Mouse (Mus musculus) forebrain, embryonic 14.5 days (tissue): ENCODE data around the gene Acin1. TPM values are rescaled to one million over a fixed set of nuclear protein-coding genes. Genes with fewer than 3 reads are reported as not detected.

Source experiments
- microRNA counts: library from miRNA; unstranded; fragments of <30 nt; microRNA quantifications from one replicate; lab custom pipeline; 2016
- microRNA-seq: library from miRNA; unstranded; fragments of <30 nt; microRNA quantifications from one replicate; pipeline ENCODE4, GENCODE M21; 2016
- polyA plus RNA-seq: library from polyadenylated mRNA; unstranded; fragments of >200 nt; fragmentation: Nextera tagmentation; extraction: Ambion mirVana; gene quantifications from 2 replicates; pipeline ENCODE4 v1.2.1, GENCODE M21; 2014

The Acin1 gene
- polyA plus RNA-seq, 1 experiment from 2014 or later, result 121 TPM

MicroRNAs encoded within 50 kb of the gene (microRNA counts, 519-probe panel; counts per million panel counts)
- not detected for microRNA mmu-miR-686 (lab: Ali Mortazavi, UCI)

Small RNAs within 50 kb of the gene (microRNA-seq; reads per million reads assigned to microRNA genes)
- gene Mir686 (not detected), gene Mir6948 (0.53 reads per million)

Other genes with a start within 250 kb of the Acin1 start
- 19.2 and 21.0 TPM in 2 replicates for gene Lrp10, start 222.8 kb downstream of the Acin1 start, polyA plus RNA-seq
- 19.6 and 26.4 TPM in 2 replicates for gene Rem2, start 210.8 kb downstream of the Acin1 start, polyA plus RNA-seq
- gene Prmt5, start 169.4 kb downstream of the Acin1 start, polyA plus RNA-seq, result 98.5 and 103 TPM in 2 replicates
- gene Haus4, start 132.3 kb downstream of the Acin1 start, polyA plus RNA-seq, result 24.9 and 27.3 TPM in 2 replicates
- gene Ajuba, start 109.4 kb downstream of the Acin1 start, polyA plus RNA-seq, result 3.4 and 4.0 TPM in 2 replicates
- gene 4931414P19Rik, start 80.9 kb downstream of the Acin1 start, polyA plus RNA-seq, result 6.3 and 8.7 TPM in 2 replicates
- gene Psmb5, start 68.9 kb downstream of the Acin1 start, polyA plus RNA-seq, result 506 and 542 TPM in 2 replicates
- gene Psmb11, start 65.5 kb downstream of the Acin1 start, polyA plus RNA-seq, result not detected in 2 replicates
- gene Gm17606, start 46.0 kb downstream of the Acin1 start, polyA plus RNA-seq, result not detected in 2 replicates
- 4.8 and 5.7 TPM in 2 replicates for gene Cdh24, start 45.6 kb downstream of the Acin1 start, polyA plus RNA-seq
- gene 1700123O20Rik, start 715 bp downstream of the Acin1 start, polyA plus RNA-seq, result 89.3 and 91.5 TPM in 2 replicates
- gene Gm29776, start 11.9 kb upstream of the Acin1 start, polyA plus RNA-seq, result 0.14 and 0.15 TPM in 2 replicates
- gene Cebpe, start 25.2 kb upstream of the Acin1 start, polyA plus RNA-seq, result not detected in 2 replicates
- gene Slc7a8, start 95.0 kb upstream of the Acin1 start, polyA plus RNA-seq, result 6.9 and 9.8 TPM in 2 replicates
- gene Rnf212b, start 127.2 kb upstream of the Acin1 start, polyA plus RNA-seq, result not detected in 2 replicates
- 9.3 and 11.7 TPM in 2 replicates for gene Homez, start 184.0 kb upstream of the Acin1 start, polyA plus RNA-seq
- 2.5 TPM in 2 replicates for gene Ppp1r3e, start 190.6 kb upstream of the Acin1 start, polyA plus RNA-seq
- 4.0 and 4.4 TPM in 2 replicates for gene Bcl2l2, start 196.4 kb upstream of the Acin1 start, polyA plus RNA-seq
- not detected in 2 replicates for gene Gm20521, start 196.5 kb upstream of the Acin1 start, polyA plus RNA-seq
- gene Pabpn1, start 205.6 kb upstream of the Acin1 start, polyA plus RNA-seq, result 133 and 140 TPM in 2 replicates
- 76.1 and 82.9 TPM in 2 replicates for gene Slc22a17, start 226.2 kb upstream of the Acin1 start, polyA plus RNA-seq
- gene Efs, start 239.2 kb upstream of the Acin1 start, polyA plus RNA-seq, result 26.9 and 27.7 TPM in 2 replicates
- gene Il25, start 245.8 kb upstream of the Acin1 start, polyA plus RNA-seq, result 0.38 and 0.48 TPM in 2 replicates
- 2.8 and 3.5 TPM in 2 replicates for gene Cmtm5, start 249.3 kb upstream of the Acin1 start, polyA plus RNA-seq